ENCODE assay signal across 8 mouse cellular contexts in genomic region chr5:115563771-115564585, GRCm38 (mm10). TPM values are rescaled to one million over a fixed set of nuclear protein-coding genes. Genes with fewer than 3 reads are reported as not detected.
DNase-seq lines count a peak whose midpoint lies in the region; ATAC-seq lines count a peak whose summit lies in the region.
"Had no signal": no experiment of that assay in that cellular context is flagged by ENCODE, and none has a peak within 500 bp of the region (broad histone marks: within the 10 kb centered on the region; RNA-seq: fewer than 3 reads in every experiment).

No protein-coding gene starts in this region.

- H3K27ac ChIP-seq in lung, embryonic 15.5 days = peak overlapping the region; percentile 69; the same call in 1 of the 2 replicates
- no peak overlapping the region for H3K27ac ChIP-seq in embryonic facial prominence, embryonic 13.5 days
- no peak overlapping the region for H3K27ac ChIP-seq in limb, embryonic 10.5 days
- H3K27ac ChIP-seq in neural tube, embryonic 15.5 days (replicated peaks) = peak overlapping the region; percentile 78; the same call in 1 of the 2 replicates

- ATAC-seq in lung, embryonic 15.5 days (ENCODE audit: borderline replicate concordance, extremely low read depth, low FRiP score, low TSS enrichment) = no peak
- ATAC-seq in embryonic facial prominence, embryonic 13.5 days (ENCODE audit: insufficient number of reproducible peaks, insufficient read depth, low FRiP score, low TSS enrichment, low read depth) = no peak
- ATAC-seq in neural tube, embryonic 15.5 days (ENCODE audit: low FRiP score) = no peak
- ATAC-seq in cerebellum, adult (ENCODE audit: insufficient number of reproducible peaks, low FRiP score, low TSS enrichment) = no peak

- H3K36me3 ChIP-seq in lung, embryonic 15.5 days = peaks cover 36% of the 10 kb centered on the region
- H3K36me3 ChIP-seq in embryonic facial prominence, embryonic 13.5 days = peaks cover 43% of the 10 kb centered on the region
- H3K36me3 ChIP-seq in limb, embryonic 10.5 days = peaks cover 57% of the 10 kb centered on the region
- H3K36me3 ChIP-seq in neural tube, embryonic 15.5 days = peaks cover 36% of the 10 kb centered on the region

- peak overlapping the region; percentile 91; the same call in 1 of the 2 replicates for H3K4me2 ChIP-seq in lung, embryonic 15.5 days
- peak overlapping the region; percentile 83 for H3K4me2 ChIP-seq in embryonic facial prominence, embryonic 13.5 days
- H3K4me2 ChIP-seq in neural tube, embryonic 15.5 days = peak overlapping the region; percentile 75

- 43% methylated on average over 5 of the region's 5 CpGs for WGBS in lung, embryonic 15.5 days
- WGBS in embryonic facial prominence, embryonic 13.5 days = 44% methylated on average over 5 of the region's 5 CpGs
- 46% methylated on average over 5 of the region's 5 CpGs for whole genome bisulfite sequencing in limb, embryonic 10.5 days
- WGBS in neural tube, embryonic 15.5 days = 39% methylated on average over 5 of the region's 5 CpGs

- H3K27me3 ChIP-seq in lung, embryonic 15.5 days = no peaks in the 10 kb centered on the region
- no peaks in the 10 kb centered on the region for H3K27me3 ChIP-seq in embryonic facial prominence, embryonic 13.5 days
- no peaks in the 10 kb centered on the region for H3K27me3 ChIP-seq in limb, embryonic 10.5 days (ENCODE audit: low read depth, poor library complexity, severe bottlenecking)
- H3K27me3 ChIP-seq in neural tube, embryonic 15.5 days (replicated peaks) = no peaks in the 10 kb centered on the region

- H3K9ac ChIP-seq in lung, embryonic 15.5 days = 0 out of 2 replicates have a peak overlapping the region, but pooled peaks have one; percentile 4
- H3K9ac ChIP-seq in embryonic facial prominence, embryonic 13.5 days = no peak overlapping the region; the same call in 1 of the 2 replicates
- H3K9ac ChIP-seq in neural tube, embryonic 15.5 days (replicated peaks) = peak overlapping the region; percentile 78; the same call in 1 of the 2 replicates

- no peak for DNase-seq in lung, postnatal 14 days
- DNase-seq in limb, embryonic 10.5 days (ENCODE audit: low spot score) = no peak
- DNase-seq in gastrocnemius, postnatal 25 days = no peak
- DNase-seq: kidney, postnatal 25 days had no signal

- no peaks in the 10 kb centered on the region for H3K9me3 ChIP-seq in lung, embryonic 15.5 days
- no peaks in the 10 kb centered on the region for H3K9me3 ChIP-seq in embryonic facial prominence, embryonic 13.5 days
- H3K9me3 ChIP-seq in limb, embryonic 10.5 days (replicated peaks) = no peaks in the 10 kb centered on the region
- no peaks in the 10 kb centered on the region for H3K9me3 ChIP-seq in neural tube, embryonic 15.5 days (replicated peaks)

- no peak overlapping the region for H3K4me3 ChIP-seq in lung, embryonic 15.5 days
- no peak overlapping the region for H3K4me3 ChIP-seq in embryonic facial prominence, embryonic 13.5 days
- peak overlapping the region; percentile 99; the same call in 1 of the 2 replicates for H3K4me3 ChIP-seq in limb, embryonic 10.5 days
- H3K4me3 ChIP-seq in neural tube, embryonic 15.5 days (replicated peaks) = peak overlapping the region; percentile 79

- H3K4me1 ChIP-seq in lung, embryonic 15.5 days = peaks cover 55% of the 10 kb centered on the region
- H3K4me1 ChIP-seq in embryonic facial prominence, embryonic 13.5 days = peaks cover 55% of the 10 kb centered on the region
- H3K4me1 ChIP-seq in limb, embryonic 10.5 days = peaks cover 52% of the 10 kb centered on the region
- peaks cover 58% of the 10 kb centered on the region for H3K4me1 ChIP-seq in neural tube, embryonic 15.5 days

RNA-seq across cellular contexts. Expression of gene Gcn1l1, which starts 1.1 kb away (rescaled TPM):
- polyA plus RNA-seq in lung, embryonic 15.5 days (2015; fragmentation: Nextera tagmentation; extraction: Ambion mirVana) = 35.6 and 40.0 TPM in 2 replicates
- 45.8 and 47.9 TPM in 2 replicates for polyA plus RNA-seq in embryonic facial prominence, embryonic 13.5 days (2015; fragmentation: Nextera tagmentation; extraction: Ambion mirVana)
- polyA plus RNA-seq in limb, embryonic 10.5 days (2016; fragmentation: Nextera tagmentation; extraction: Ambion mirVana) = 63.3 and 63.8 TPM in 2 replicates
- polyA plus RNA-seq in neural tube, embryonic 15.5 days (2015; fragmentation: Nextera tagmentation; extraction: Ambion mirVana) = 35.7 and 37.6 TPM in 2 replicates
- 10 to 100 TPM; 26.1 to 30.7 TPM for total RNA-seq in gastrocnemius, postnatal 25 days (2021)

RNA-seq across cellular contexts. Expression of gene Rplp0, which starts 4.7 kb away (rescaled TPM):
- 1,589 and 1,600 TPM in 2 replicates for polyA plus RNA-seq in lung, embryonic 15.5 days (2015; fragmentation: Nextera tagmentation; extraction: Ambion mirVana)
- polyA plus RNA-seq in embryonic facial prominence, embryonic 13.5 days (2015; fragmentation: Nextera tagmentation; extraction: Ambion mirVana) = 1,563 and 1,729 TPM in 2 replicates
- polyA plus RNA-seq in limb, embryonic 10.5 days (2016; fragmentation: Nextera tagmentation; extraction: Ambion mirVana) = 1,442 and 1,757 TPM in 2 replicates
- polyA plus RNA-seq in neural tube, embryonic 15.5 days (2015; fragmentation: Nextera tagmentation; extraction: Ambion mirVana) = 785 and 1,036 TPM in 2 replicates
- total RNA-seq in gastrocnemius, postnatal 25 days (2021) = 100 to 1,000 TPM; 558 to 572 TPM

RNA-seq across cellular contexts. Expression of gene Pxn, which starts 57.5 kb away (rescaled TPM):
- 57.1 and 58.6 TPM in 2 replicates for polyA plus RNA-seq in lung, embryonic 15.5 days (2015; fragmentation: Nextera tagmentation; extraction: Ambion mirVana)
- 39.6 and 44.2 TPM in 2 replicates for polyA plus RNA-seq in embryonic facial prominence, embryonic 13.5 days (2015; fragmentation: Nextera tagmentation; extraction: Ambion mirVana)
- polyA plus RNA-seq in limb, embryonic 10.5 days (2016; fragmentation: Nextera tagmentation; extraction: Ambion mirVana) = 36.8 and 45.3 TPM in 2 replicates
- 21.3 and 28.2 TPM in 2 replicates for polyA plus RNA-seq in neural tube, embryonic 15.5 days (2015; fragmentation: Nextera tagmentation; extraction: Ambion mirVana)
- 10 to 100 TPM; 70.0 to 78.1 TPM for total RNA-seq in gastrocnemius, postnatal 25 days (2021)

Comparison
In these comparisons a context has a peak if more than half of its experiments do, and no peak if none do; other contexts are left out.
1. H3K27ac ChIP-seq: peak in lung, embryonic 15.5 days (single experiment) and neural tube, embryonic 15.5 days (single experiment); none in embryonic facial prominence, embryonic 13.5 days (single experiment) and limb, embryonic 10.5 days (single experiment).
2. H3K4me3 ChIP-seq: peak in limb, embryonic 10.5 days (single experiment) and neural tube, embryonic 15.5 days (single experiment); none in lung, embryonic 15.5 days (single experiment) and embryonic facial prominence, embryonic 13.5 days (single experiment).
3. Peak in every context shown above with its lines, with median percentiles within 50 percentile points of each other: H3K4me2 ChIP-seq.